10 mouse cellular contexts compared by ENCODE assay signal in the genomic region with DNA sequence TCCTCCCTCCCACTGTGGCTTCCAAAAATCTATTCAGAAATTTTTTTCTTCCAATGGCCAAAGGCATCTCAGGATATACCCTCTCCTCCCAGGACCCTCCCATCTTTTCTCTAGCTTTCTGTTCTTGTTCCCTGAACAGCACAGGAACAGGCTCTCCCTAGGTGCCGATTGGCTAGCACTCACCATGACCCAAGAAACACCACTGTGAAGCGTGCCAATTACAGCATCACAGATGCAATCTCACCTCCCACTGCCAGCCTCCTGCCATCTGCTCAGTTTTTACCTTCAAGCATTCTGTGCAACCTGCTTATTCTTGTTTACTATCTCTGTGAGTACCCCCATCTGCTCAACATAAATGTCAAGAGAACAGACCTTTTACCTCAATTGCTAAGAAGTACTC.
DNase-seq lines count a peak whose midpoint lies in the region.
"Had no signal": no experiment of that assay in that cellular context is flagged by ENCODE, and none has a peak within 500 bp of the region (broad histone marks: within the 10 kb centered on the region; RNA-seq: fewer than 3 reads in every experiment).

No protein-coding gene starts in this region.

- DNase-seq in layer of hippocampus, adult 18-20 months (ENCODE audit: low spot score in 2 of 2) = peak; percentile 25 to 49
- no peak for DNase-seq in layer of hippocampus, postnatal 25 days (ENCODE audit: extremely low spot score in 1 of 2, low spot score in 1 of 2)
- DNase-seq in cerebellum, adult 18-20 months = peak; percentile 81 to 88
- DNase-seq in cerebellum, postnatal 10 days = peak; percentile 78 to 82
- peak; percentile 11 to 31 for DNase-seq in left cerebral cortex, postnatal 36 days (ENCODE audit: low spot score in 2 of 2)
- no peak for DNase-seq in ovary, postnatal 10 days (ENCODE audit: low spot score)
- no peak for DNase-seq in thymus, adult 18-20 months
- DNase-seq in neural tube, embryonic 10.5 days (ENCODE audit: extremely low spot score, low spot score) = no peak
- DNase-seq: heart, postnatal 14 days; thymus, postnatal 14 days had no signal

- intact Hi-C loops in left cerebral cortex, postnatal 36 days (cut with DNase I) = no loop called here

Comparison
In these comparisons a context has a peak if more than half of its experiments do, and no peak if none do; other contexts are left out.
1. DNase-seq: peak in layer of hippocampus, adult 18-20 months (2 of 2), cerebellum, adult 18-20 months (2 of 2), cerebellum, postnatal 10 days (2 of 2) and left cerebral cortex, postnatal 36 days (2 of 2); none in layer of hippocampus, postnatal 25 days (0 of 2), ovary, postnatal 10 days (single experiment), thymus, adult 18-20 months (0 of 2) and neural tube, embryonic 10.5 days (single experiment).